Mouse (Mus musculus): ENCODE measurements around the gene Fcgbp. TPM values are rescaled to one million over a fixed set of nuclear protein-coding genes. Genes with fewer than 3 reads are reported as not detected.
"Not testable (repeated sequence)": the region's sequence is repeated elsewhere in the genome, so short reads cannot be mapped to it uniquely, and the experiment has no call there.

The Fcgbp gene
- polyA plus RNA-seq, 1 experiment from 2014 or later, result 0.84 TPM

DNA sequence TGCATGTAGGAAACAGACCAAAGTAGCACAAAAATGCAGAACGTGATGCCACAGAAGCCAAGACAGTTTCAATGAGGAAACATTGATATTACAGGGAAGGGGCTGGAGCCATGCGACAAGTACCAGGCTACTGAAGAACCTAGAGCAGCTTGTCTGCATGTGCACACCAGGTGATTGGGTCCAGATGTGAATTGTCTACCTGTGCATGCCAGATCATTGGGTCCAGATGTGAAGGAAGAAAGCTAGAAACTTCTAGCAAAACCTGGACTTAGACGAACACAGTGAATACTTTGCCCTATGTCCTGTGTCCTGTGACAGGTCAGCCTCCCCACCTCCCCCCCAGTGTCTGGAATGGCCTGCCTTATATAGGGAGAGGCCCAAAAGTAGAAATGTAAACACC, 2.4 kb upstream of the Fcgbp start:
- ATAC-seq (ENCODE audit: insufficient read depth) (no peak), DNase-seq (no peak)
- Histone ChIP-seq H3K27ac (ENCODE audit: low read depth) (no peak overlapping the region), H3K27me3 (ENCODE audit: insufficient read depth, low read length) (no peaks in the 10 kb centered on the region), H3K4me2 (no peak overlapping the region), H3K9me3 (ENCODE audit: low read depth, low read length) (no peaks in the 10 kb centered on the region), H3K4me1 (ENCODE audit: insufficient read depth) (no peaks in the 10 kb centered on the region), H3K9ac (no peak overlapping the region), H3K4me3 (ENCODE audit: low read depth, low read length) (no peak overlapping the region), H3K36me3 (ENCODE audit: insufficient read depth) (no peaks in the 10 kb centered on the region)
- WGBS, result 58% methylated on average over 3 of the region's 3 CpGs
- no peak for TF ChIP-seq CTCF (IDR thresholded peaks at IDR 0.05; ENCODE audit: low read depth)

DNA sequence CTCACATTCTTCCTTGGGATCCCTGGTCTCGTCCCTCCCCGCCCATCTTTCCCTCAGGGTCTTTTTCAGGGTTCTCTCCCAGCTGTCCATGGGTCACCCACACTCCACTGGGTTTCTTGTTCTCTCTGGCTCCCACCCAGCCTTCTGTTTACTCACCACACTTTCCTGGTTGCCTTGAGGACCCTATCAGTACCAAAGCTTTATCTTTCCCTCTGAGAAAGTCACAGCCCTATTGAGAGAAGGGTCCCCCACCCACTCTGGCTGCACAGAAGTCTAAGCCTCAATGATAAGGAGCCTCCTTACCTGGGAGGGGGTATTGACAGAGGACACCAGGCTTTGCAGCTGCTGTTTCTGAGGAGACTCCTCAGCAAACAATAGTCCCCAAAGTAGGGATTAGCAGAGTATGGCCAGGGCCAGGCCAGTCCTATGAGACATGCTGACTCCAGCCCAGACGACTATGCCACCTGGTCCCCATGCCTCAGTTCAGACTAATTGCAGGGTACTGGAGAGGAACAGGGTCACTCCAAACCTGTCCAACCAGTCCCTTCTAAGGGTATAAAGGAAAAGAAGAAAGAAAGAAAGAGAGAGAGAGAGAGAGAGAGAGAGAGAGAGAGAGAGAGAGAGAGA, 1.4 kb upstream of the Fcgbp start:
- no peaks in the 10 kb centered on the region for H3K9me3 ChIP-seq (ENCODE audit: low read depth, low read length)
- no peak overlapping the region for H3K27ac ChIP-seq (ENCODE audit: low read depth)
- no peak for TF ChIP-seq CTCF (IDR thresholded peaks at IDR 0.05; ENCODE audit: low read depth)
- no peaks in the 10 kb centered on the region for H3K27me3 ChIP-seq (ENCODE audit: insufficient read depth, low read length)
- no peak overlapping the region for H3K9ac ChIP-seq
- no peaks in the 10 kb centered on the region for H3K4me1 ChIP-seq (ENCODE audit: insufficient read depth)
- H3K4me2 ChIP-seq, result no peak overlapping the region
- ATAC-seq (ENCODE audit: insufficient read depth) (no peak), DNase-seq (no peak)
- H3K36me3 ChIP-seq (ENCODE audit: insufficient read depth), result no peaks in the 10 kb centered on the region
- WGBS, result 39% methylated on average over 3 of the region's 3 CpGs
- H3K4me3 ChIP-seq (ENCODE audit: low read depth, low read length), result no peak overlapping the region

GRCm38 (mm10) chr7:28084215-28084614, 13.2 kb downstream of the Fcgbp start:
- ATAC-seq (ENCODE audit: insufficient read depth) (no peak), DNase-seq (no peak)
- Histone ChIP-seq H3K9ac (no peak overlapping the region), H3K27ac (ENCODE audit: low read depth) (no peak overlapping the region), H3K4me2 (no peak overlapping the region), H3K4me3 (ENCODE audit: low read depth, low read length) (no peak overlapping the region), H3K4me1 (ENCODE audit: insufficient read depth) (no peaks in the 10 kb centered on the region), H3K36me3 (ENCODE audit: insufficient read depth) (no peaks in the 10 kb centered on the region), H3K9me3 (ENCODE audit: low read depth, low read length) (no peaks in the 10 kb centered on the region), H3K27me3 (ENCODE audit: insufficient read depth, low read length) (no peaks in the 10 kb centered on the region)
- WGBS, result 73% methylated on average over 7 of the region's 7 CpGs
- TF ChIP-seq CTCF (IDR thresholded peaks at IDR 0.05; ENCODE audit: low read depth), result no peak

- no peak overlapping the region for H3K9ac ChIP-seq
- TF ChIP-seq CTCF (IDR thresholded peaks at IDR 0.05; ENCODE audit: low read depth), result no peak
- H3K27me3 ChIP-seq (ENCODE audit: insufficient read depth, low read length), result no peaks in the 10 kb centered on the region
- no peaks in the 10 kb centered on the region for H3K9me3 ChIP-seq (ENCODE audit: low read depth, low read length)
- H3K4me1 ChIP-seq (ENCODE audit: insufficient read depth), result no peaks in the 10 kb centered on the region
- no peaks in the 10 kb centered on the region for H3K36me3 ChIP-seq (ENCODE audit: insufficient read depth)
- DNase-seq, result no peak
- 77% methylated on average over 16 of the region's 16 CpGs for WGBS
- H3K4me3 ChIP-seq (ENCODE audit: low read depth, low read length), result no peak overlapping the region
- H3K4me2 ChIP-seq, result no peak overlapping the region
- no peak for ATAC-seq (ENCODE audit: insufficient read depth)
- H3K27ac ChIP-seq (ENCODE audit: low read depth), result no peak overlapping the region
Measured at GRCm38 (mm10) chr7:28086236-28086635, 15.2 kb downstream of the Fcgbp start.

DNA sequence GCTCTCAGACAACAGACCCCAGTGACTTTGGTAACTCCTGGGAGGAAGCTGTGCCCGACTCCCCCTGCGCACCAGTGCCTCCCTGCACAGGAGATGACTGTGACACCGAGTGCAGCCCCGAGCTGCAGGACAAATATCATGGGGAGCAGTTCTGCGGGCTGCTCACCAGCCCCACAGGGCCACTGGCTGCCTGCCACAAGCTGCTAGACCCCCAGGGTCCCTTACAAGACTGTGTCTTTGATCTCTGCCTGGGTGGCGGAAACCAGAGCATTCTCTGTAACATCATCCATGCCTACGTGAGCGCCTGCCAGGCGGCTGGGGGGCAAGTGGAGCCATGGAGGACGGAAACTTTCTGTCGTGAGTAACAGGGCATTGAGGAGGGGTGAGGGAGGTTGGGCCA, 22.5 kb downstream of the Fcgbp start:
- no peak for TF ChIP-seq CTCF (IDR thresholded peaks at IDR 0.05; ENCODE audit: low read depth)
- no peak overlapping the region for H3K4me2 ChIP-seq
- H3K27me3 ChIP-seq (ENCODE audit: insufficient read depth, low read length), result no peaks in the 10 kb centered on the region
- 0 out of 2 replicates have a peak, but pooled peaks cover under 1% of the 10 kb centered on the region for H3K9me3 ChIP-seq (ENCODE audit: low read depth, low read length)
- WGBS, result 40% methylated on average over 11 of the region's 11 CpGs
- no peak for DNase-seq
- H3K27ac ChIP-seq (ENCODE audit: low read depth), result no peak overlapping the region
- H3K4me1 ChIP-seq (ENCODE audit: insufficient read depth), result no peaks in the 10 kb centered on the region
- H3K36me3 ChIP-seq (ENCODE audit: insufficient read depth), result no peaks in the 10 kb centered on the region
- no peak overlapping the region for H3K4me3 ChIP-seq (ENCODE audit: low read depth, low read length)
- H3K9ac ChIP-seq, result no peak overlapping the region
- ATAC-seq (ENCODE audit: insufficient read depth), result no peak

GRCm38 (mm10) chr7:28099101-28099500, 28.1 kb downstream of the Fcgbp start:
- no peaks in the 10 kb centered on the region for H3K27me3 ChIP-seq (ENCODE audit: insufficient read depth, low read length)
- no peak overlapping the region for H3K4me3 ChIP-seq (ENCODE audit: low read depth, low read length)
- no peak overlapping the region for H3K27ac ChIP-seq (ENCODE audit: low read depth)
- DNase-seq (no peak), ATAC-seq (ENCODE audit: insufficient read depth) (no peak)
- H3K9me3 ChIP-seq (ENCODE audit: low read depth, low read length), result peaks cover 11% of the 10 kb centered on the region; the same call in 1 of the 2 replicates
- 92% methylated on average over 16 of the region's 16 CpGs for WGBS
- TF ChIP-seq CTCF (IDR thresholded peaks at IDR 0.05; ENCODE audit: low read depth), result no peak
- no peaks in the 10 kb centered on the region for H3K4me1 ChIP-seq (ENCODE audit: insufficient read depth)
- H3K4me2 ChIP-seq, result no peak overlapping the region
- no peaks in the 10 kb centered on the region for H3K36me3 ChIP-seq (ENCODE audit: insufficient read depth)
- H3K9ac ChIP-seq, result no peak overlapping the region

- no peak overlapping the region for H3K9ac ChIP-seq
- H3K27ac ChIP-seq (ENCODE audit: low read depth), result no peak overlapping the region
- no peaks in the 10 kb centered on the region for H3K27me3 ChIP-seq (ENCODE audit: insufficient read depth, low read length)
- H3K9me3 ChIP-seq (ENCODE audit: low read depth, low read length), result peaks cover 11% of the 10 kb centered on the region; the same call in 1 of the 2 replicates
- DNase-seq (peak; percentile 45), ATAC-seq (ENCODE audit: insufficient read depth) (no peak)
- WGBS, result 66% methylated on average over 17 of the region's 17 CpGs
- no peaks in the 10 kb centered on the region for H3K36me3 ChIP-seq (ENCODE audit: insufficient read depth)
- H3K4me1 ChIP-seq (ENCODE audit: insufficient read depth), result no peaks in the 10 kb centered on the region
- no peak overlapping the region for H3K4me3 ChIP-seq (ENCODE audit: low read depth, low read length)
- TF ChIP-seq CTCF (IDR thresholded peaks at IDR 0.05; ENCODE audit: low read depth), result peak; percentile 40
- no peak overlapping the region for H3K4me2 ChIP-seq
Measured at GRCm38 (mm10) chr7:28100596-28101590, 29.9 kb downstream of the Fcgbp start.

GRCm38 (mm10) chr7:28102936-28103335, 31.9 kb downstream of the Fcgbp start:
- H3K9me3 ChIP-seq (ENCODE audit: low read depth, low read length), result peaks cover 11% of the 10 kb centered on the region; the same call in 1 of the 2 replicates
- not testable (repeated sequence) for DNase-seq; H3K4me3 ChIP-seq (ENCODE audit: low read depth, low read length); H3K9ac ChIP-seq; H3K4me1 ChIP-seq (ENCODE audit: insufficient read depth); H3K27me3 ChIP-seq (ENCODE audit: insufficient read depth, low read length); H3K27ac ChIP-seq (ENCODE audit: low read depth); H3K4me2 ChIP-seq; ATAC-seq (ENCODE audit: insufficient read depth); H3K36me3 ChIP-seq (ENCODE audit: insufficient read depth)
- WGBS, result 49% methylated on average over 5 of the region's 5 CpGs
